ENCODE assay signal across 20 mouse cellular contexts in genomic region chr13:100595552-100595885, GRCm38 (mm10). TPM values are rescaled to one million over a fixed set of nuclear protein-coding genes. Genes with fewer than 3 reads are reported as not detected.
DNase-seq lines count a peak whose midpoint lies in the region; ATAC-seq and TF ChIP-seq lines count a peak whose summit lies in the region.
"Had no signal": no experiment of that assay in that cellular context is flagged by ENCODE, and none has a peak within 500 bp of the region (broad histone marks: within the 10 kb centered on the region; RNA-seq: fewer than 3 reads in every experiment).

No protein-coding gene starts in this region.

- no peak overlapping the region for H3K4me3 ChIP-seq in intestine, embryonic 15.5 days (replicated peaks)
- H3K4me3 ChIP-seq in intestine, embryonic 16.5 days (ENCODE audit: low read length), result no peak overlapping the region
- H3K4me3 ChIP-seq in liver, postnatal 0 days (ENCODE audit: low read depth, low read length), result no peak overlapping the region
- no peak overlapping the region for H3K4me3 ChIP-seq in liver, embryonic 11.5 days (ENCODE audit: low read depth, low read length)
- H3K4me3 ChIP-seq in intestine, postnatal 0 days (ENCODE audit: low read depth, low read length), result no peak overlapping the region
- H3K4me3 ChIP-seq: embryonic facial prominence, embryonic 10.5 days; embryonic facial prominence, embryonic 12.5 days; forebrain, embryonic 13.5 days; forebrain, embryonic 15.5 days had no signal

- TF ChIP-seq CTCF in liver, postnatal 0 days (IDR thresholded peaks at IDR 0.05; ENCODE audit: low read depth), result no peak
- TF ChIP-seq CTCF in intestine, postnatal 0 days (IDR thresholded peaks at IDR 0.05; ENCODE audit: low read depth), result no peak

- H3K4me2 ChIP-seq in intestine, embryonic 15.5 days (replicated peaks), result no peak overlapping the region
- H3K4me2 ChIP-seq in intestine, embryonic 16.5 days (ENCODE audit: low read depth, low read length), result no peak overlapping the region
- no peak overlapping the region for H3K4me2 ChIP-seq in liver, postnatal 0 days (ENCODE audit: low read depth, low read length)
- H3K4me2 ChIP-seq in liver, embryonic 11.5 days, result no peak overlapping the region
- no peak overlapping the region for H3K4me2 ChIP-seq in intestine, postnatal 0 days (replicated peaks; ENCODE audit: low read depth)
- H3K4me2 ChIP-seq: embryonic facial prominence, embryonic 12.5 days; forebrain, embryonic 13.5 days; forebrain, embryonic 15.5 days had no signal

- H3K9me3 ChIP-seq in intestine, embryonic 15.5 days, result no peaks in the 10 kb centered on the region
- no peaks in the 10 kb centered on the region for H3K9me3 ChIP-seq in intestine, embryonic 16.5 days (ENCODE audit: control insufficient read depth, low read length)
- H3K9me3 ChIP-seq in liver, postnatal 0 days (ENCODE audit: low read length), result no peaks in the 10 kb centered on the region
- no peaks in the 10 kb centered on the region for H3K9me3 ChIP-seq in liver, embryonic 11.5 days (ENCODE audit: control insufficient read depth, low read length)
- no peaks in the 10 kb centered on the region for H3K9me3 ChIP-seq in intestine, postnatal 0 days (ENCODE audit: control insufficient read depth)
- H3K9me3 ChIP-seq: embryonic facial prominence, embryonic 10.5 days; embryonic facial prominence, embryonic 12.5 days; forebrain, embryonic 13.5 days; forebrain, embryonic 15.5 days had no signal

- DNase-seq in liver, postnatal 0 days, result no peak
- DNase-seq in liver, embryonic 11.5 days (ENCODE audit: low spot score), result no peak
- DNase-seq in adrenal gland, postnatal 36 days, result no peak
- DNase-seq: adrenal gland, adult 2 months; adrenal gland, postnatal 10 days; adrenal gland, postnatal 25 days; cerebellum, adult 11-12 months; cerebellum, adult 2 months; cerebellum, adult 9-10 months; cerebellum, postnatal 10 days; cerebellum, postnatal 25 days; forebrain, postnatal 0 days had no signal

- TF ChIP-seq EP300 in liver, postnatal 0 days (IDR thresholded peaks at IDR 0.05; ENCODE audit: low read depth), result no peak

- H3K9ac ChIP-seq in intestine, embryonic 15.5 days, result no peak overlapping the region
- no peak overlapping the region for H3K9ac ChIP-seq in intestine, embryonic 16.5 days (ENCODE audit: low read depth, low read length)
- H3K9ac ChIP-seq in liver, postnatal 0 days (replicated peaks), result no peak overlapping the region
- H3K9ac ChIP-seq in liver, embryonic 11.5 days (ENCODE audit: low read depth, low read length), result no peak overlapping the region
- H3K9ac ChIP-seq in intestine, postnatal 0 days (ENCODE audit: low read depth, low read length), result no peak overlapping the region
- H3K9ac ChIP-seq: embryonic facial prominence, embryonic 12.5 days; forebrain, embryonic 13.5 days; forebrain, embryonic 15.5 days; forebrain, postnatal 0 days had no signal

- 73% methylated on average over 3 of the region's 3 CpGs for WGBS in intestine, embryonic 15.5 days
- 62% methylated on average over 3 of the region's 3 CpGs for WGBS in intestine, embryonic 16.5 days
- 74% methylated on average over 3 of the region's 3 CpGs for WGBS in liver, postnatal 0 days (ENCODE audit: insufficient replicate concordance)
- 80% methylated on average over 3 of the region's 3 CpGs for WGBS in liver, embryonic 11.5 days
- 64% methylated on average over 3 of the region's 3 CpGs for WGBS in intestine, postnatal 0 days

- ATAC-seq in intestine, embryonic 15.5 days, result peak; percentile 42
- ATAC-seq in intestine, embryonic 16.5 days, result no peak; the same call in none of the 2 replicates
- no peak for ATAC-seq in liver, postnatal 0 days
- no peak; the same call in 1 of the 2 replicates for ATAC-seq in liver, embryonic 11.5 days (replicated peaks; ENCODE audit: low FRiP score)
- peak; percentile 63 for ATAC-seq in intestine, postnatal 0 days
- ATAC-seq: forebrain, embryonic 13.5 days; forebrain, embryonic 15.5 days; forebrain, postnatal 0 days had no signal

- H3K4me1 ChIP-seq in intestine, embryonic 15.5 days (replicated peaks), result no peaks in the 10 kb centered on the region
- H3K4me1 ChIP-seq in intestine, embryonic 16.5 days (ENCODE audit: control insufficient read depth, insufficient read depth, low read length), result peaks cover 2% of the 10 kb centered on the region; the same call in 1 of the 2 replicates
- 0 out of 2 replicates have a peak, but pooled peaks cover 5% of the 10 kb centered on the region for H3K4me1 ChIP-seq in liver, postnatal 0 days (ENCODE audit: insufficient read depth)
- 0 out of 2 replicates have a peak, but pooled peaks cover 3% of the 10 kb centered on the region for H3K4me1 ChIP-seq in liver, embryonic 11.5 days (replicated peaks; ENCODE audit: control insufficient read depth, insufficient read depth, low read length)
- H3K4me1 ChIP-seq in intestine, postnatal 0 days (replicated peaks; ENCODE audit: control insufficient read depth, insufficient read depth, low read length), result no peaks in the 10 kb centered on the region
- H3K4me1 ChIP-seq: embryonic facial prominence, embryonic 12.5 days; forebrain, embryonic 13.5 days; forebrain, embryonic 15.5 days had no signal

- no peaks in the 10 kb centered on the region for H3K27me3 ChIP-seq in intestine, embryonic 15.5 days (replicated peaks)
- no peaks in the 10 kb centered on the region for H3K27me3 ChIP-seq in intestine, embryonic 16.5 days (replicated peaks; ENCODE audit: control insufficient read depth, insufficient read depth, low read length)
- no peaks in the 10 kb centered on the region for H3K27me3 ChIP-seq in liver, postnatal 0 days (ENCODE audit: insufficient read depth, low read length)
- no peaks in the 10 kb centered on the region for H3K27me3 ChIP-seq in liver, embryonic 11.5 days (replicated peaks; ENCODE audit: control insufficient read depth, insufficient read depth, low read length)
- no peaks in the 10 kb centered on the region for H3K27me3 ChIP-seq in intestine, postnatal 0 days (replicated peaks; ENCODE audit: control insufficient read depth, insufficient read depth, low read length)
- H3K27me3 ChIP-seq: embryonic facial prominence, embryonic 12.5 days; forebrain, embryonic 13.5 days; forebrain, embryonic 15.5 days had no signal

- 0 out of 2 replicates have a peak overlapping the region, but pooled peaks have one; percentile 22 for H3K27ac ChIP-seq in intestine, embryonic 15.5 days
- H3K27ac ChIP-seq in intestine, embryonic 16.5 days (ENCODE audit: low read length), result no peak overlapping the region
- H3K27ac ChIP-seq in liver, postnatal 0 days (ENCODE audit: low read depth), result peak overlapping the region; percentile 87
- no peak overlapping the region for H3K27ac ChIP-seq in liver, embryonic 11.5 days (ENCODE audit: low read depth, low read length)
- H3K27ac ChIP-seq in intestine, postnatal 0 days (ENCODE audit: low read depth, low read length), result peak overlapping the region; percentile 74; the same call in 1 of the 2 replicates
- H3K27ac ChIP-seq: embryonic facial prominence, embryonic 10.5 days; embryonic facial prominence, embryonic 12.5 days; forebrain, embryonic 13.5 days; forebrain, embryonic 15.5 days had no signal

- no peaks in the 10 kb centered on the region for H3K36me3 ChIP-seq in intestine, embryonic 15.5 days
- H3K36me3 ChIP-seq in intestine, embryonic 16.5 days (ENCODE audit: control insufficient read depth, insufficient read depth, low read length), result no peaks in the 10 kb centered on the region
- no peaks in the 10 kb centered on the region; the same call in 1 of the 2 replicates for H3K36me3 ChIP-seq in liver, postnatal 0 days (replicated peaks; ENCODE audit: insufficient read depth, low read length)
- H3K36me3 ChIP-seq in liver, embryonic 11.5 days (ENCODE audit: control insufficient read depth, insufficient read depth, low read length), result no peaks in the 10 kb centered on the region
- H3K36me3 ChIP-seq in intestine, postnatal 0 days (ENCODE audit: control insufficient read depth, insufficient read depth), result peaks cover 14% of the 10 kb centered on the region; the same call in 1 of the 2 replicates
- H3K36me3 ChIP-seq: embryonic facial prominence, embryonic 10.5 days; embryonic facial prominence, embryonic 12.5 days; forebrain, embryonic 15.5 days had no signal

RNA-seq across cellular contexts. Expression of gene Marveld2, which starts 21.3 kb away (rescaled TPM):
- 27.3 and 27.4 TPM in 2 replicates for polyA plus RNA-seq in intestine, embryonic 15.5 days (2015; fragmentation: Nextera tagmentation; extraction: Ambion mirVana)
- polyA plus RNA-seq in intestine, embryonic 16.5 days (2015; fragmentation: Nextera tagmentation; extraction: Ambion mirVana), result 29.5 and 31.6 TPM in 2 replicates
- polyA plus RNA-seq in liver, postnatal 0 days (2015; fragmentation: Nextera tagmentation; extraction: Ambion mirVana), result 8.6 and 9.4 TPM in 2 replicates
- 9.1 and 9.5 TPM in 2 replicates for polyA plus RNA-seq in liver, embryonic 11.5 days (2014; fragmentation: Nextera tagmentation; extraction: Ambion mirVana)
- polyA plus RNA-seq in intestine, postnatal 0 days (2015; fragmentation: Nextera tagmentation; extraction: Ambion mirVana), result 20.8 and 21.1 TPM in 2 replicates
- total RNA-seq in adrenal gland, postnatal 36 days (2021), result under 1 TPM; 0.56 to 0.76 TPM
- total RNA-seq: MEL had no signal

RNA-seq across cellular contexts. Expression of gene Ocln, which starts 43.0 kb away (rescaled TPM):
- 86.9 and 89.1 TPM in 2 replicates for polyA plus RNA-seq in intestine, embryonic 15.5 days (2015; fragmentation: Nextera tagmentation; extraction: Ambion mirVana)
- polyA plus RNA-seq in intestine, embryonic 16.5 days (2015; fragmentation: Nextera tagmentation; extraction: Ambion mirVana), result 96.4 and 96.9 TPM in 2 replicates
- 11.2 and 14.6 TPM in 2 replicates for polyA plus RNA-seq in liver, postnatal 0 days (2015; fragmentation: Nextera tagmentation; extraction: Ambion mirVana)
- polyA plus RNA-seq in liver, embryonic 11.5 days (2014; fragmentation: Nextera tagmentation; extraction: Ambion mirVana), result 8.5 and 9.4 TPM in 2 replicates
- polyA plus RNA-seq in intestine, postnatal 0 days (2015; fragmentation: Nextera tagmentation; extraction: Ambion mirVana), result 44.5 and 49.4 TPM in 2 replicates
- 10 to 100 TPM in 1 of 2 experiments, 1 to 10 TPM in 1; 6.7 to 14.4 TPM for total RNA-seq in adrenal gland, postnatal 36 days (2021)

RNA-seq across cellular contexts. Expression of gene Ak6, which starts 55.3 kb away (rescaled TPM):
- polyA plus RNA-seq in intestine, embryonic 15.5 days (2015; fragmentation: Nextera tagmentation; extraction: Ambion mirVana), result 258 and 271 TPM in 2 replicates
- polyA plus RNA-seq in intestine, embryonic 16.5 days (2015; fragmentation: Nextera tagmentation; extraction: Ambion mirVana), result 222 and 244 TPM in 2 replicates
- 120 and 123 TPM in 2 replicates for polyA plus RNA-seq in liver, postnatal 0 days (2015; fragmentation: Nextera tagmentation; extraction: Ambion mirVana)
- polyA plus RNA-seq in liver, embryonic 11.5 days (2014; fragmentation: Nextera tagmentation; extraction: Ambion mirVana), result 328 and 349 TPM in 2 replicates
- polyA plus RNA-seq in intestine, postnatal 0 days (2015; fragmentation: Nextera tagmentation; extraction: Ambion mirVana), result 143 and 156 TPM in 2 replicates
- 10 to 100 TPM; 68.9 to 84.4 TPM for total RNA-seq in adrenal gland, postnatal 36 days (2021)

RNA-seq across cellular contexts. Expression of gene Rad17, which starts 55.3 kb away (rescaled TPM):
- polyA plus RNA-seq in intestine, embryonic 15.5 days (2015; fragmentation: Nextera tagmentation; extraction: Ambion mirVana), result 17.1 and 19.3 TPM in 2 replicates
- 14.5 and 15.8 TPM in 2 replicates for polyA plus RNA-seq in intestine, embryonic 16.5 days (2015; fragmentation: Nextera tagmentation; extraction: Ambion mirVana)
- polyA plus RNA-seq in liver, postnatal 0 days (2015; fragmentation: Nextera tagmentation; extraction: Ambion mirVana), result 9.2 and 10.5 TPM in 2 replicates
- polyA plus RNA-seq in liver, embryonic 11.5 days (2014; fragmentation: Nextera tagmentation; extraction: Ambion mirVana), result 32.1 and 33.5 TPM in 2 replicates
- polyA plus RNA-seq in intestine, postnatal 0 days (2015; fragmentation: Nextera tagmentation; extraction: Ambion mirVana), result 10.3 and 11.1 TPM in 2 replicates
- 10 to 100 TPM; 21.0 to 22.7 TPM for total RNA-seq in adrenal gland, postnatal 36 days (2021)

RNA-seq across cellular contexts. Expression of gene Taf9, which starts 55.9 kb away (rescaled TPM):
- 5.7 and 9.1 TPM in 2 replicates for polyA plus RNA-seq in intestine, embryonic 15.5 days (2015; fragmentation: Nextera tagmentation; extraction: Ambion mirVana)
- polyA plus RNA-seq in intestine, embryonic 16.5 days (2015; fragmentation: Nextera tagmentation; extraction: Ambion mirVana), result 7.0 and 7.4 TPM in 2 replicates
- 17.7 and 20.1 TPM in 2 replicates for polyA plus RNA-seq in liver, postnatal 0 days (2015; fragmentation: Nextera tagmentation; extraction: Ambion mirVana)
- polyA plus RNA-seq in liver, embryonic 11.5 days (2014; fragmentation: Nextera tagmentation; extraction: Ambion mirVana), result 25.1 and 26.0 TPM in 2 replicates
- polyA plus RNA-seq in intestine, postnatal 0 days (2015; fragmentation: Nextera tagmentation; extraction: Ambion mirVana), result 10.9 and 11.1 TPM in 2 replicates
- total RNA-seq in adrenal gland, postnatal 36 days (2021), result 10 to 100 TPM in 1 of 2 experiments, 1 to 10 TPM in 1; 8.3 to 15.4 TPM
- polyA plus RNA-seq: adrenal gland, adult 2 months had no signal

Comparison
In these comparisons a context has a peak if more than half of its experiments do, and no peak if none do; other contexts are left out.
1. ATAC-seq: peak in intestine, embryonic 15.5 days (single experiment) and intestine, postnatal 0 days (single experiment); none in intestine, embryonic 16.5 days (single experiment), liver, postnatal 0 days (single experiment) and liver, embryonic 11.5 days (single experiment).
2. H3K27ac ChIP-seq: peak in intestine, embryonic 15.5 days (single experiment), liver, postnatal 0 days (single experiment) and intestine, postnatal 0 days (single experiment); none in intestine, embryonic 16.5 days (single experiment) and liver, embryonic 11.5 days (single experiment).